Mouse (Mus musculus) CH12.LX (cell line): ENCODE results near the gene Gm3625. TPM values are rescaled to one million over a fixed set of nuclear protein-coding genes. Genes with fewer than 3 reads are reported as not detected.

Experiments used
- DNase-seq: peaks from one replicate; pipeline ENCODE4 v3.0.0-alpha.2; 2013; ENCODE audit errors: extremely low read depth
- H3K27ac ChIP-seq: 2 replicates; pipeline ENCODE4 v1.5.1; 2012; ENCODE audit warnings: low read depth, mild to moderate bottlenecking, control low read depth, moderate library complexity; ENCODE audit not compliant: insufficient read depth
- H3K27me3 ChIP-seq: replicated peaks from 2 replicates; pipeline ENCODE3; 2012; ENCODE audit warnings: inconsistent platforms
- H3K36me3 ChIP-seq, 2 experiments: replicated peaks in 1 of 2; 2 replicates each; pipeline versions ENCODE3 to v1.6.1; 2012; ENCODE audit warnings: inconsistent platforms in 1 of 2, low read length in 1 of 2, mild to moderate bottlenecking in 1 of 2, mixed read lengths in 1 of 2, moderate library complexity in 1 of 2; ENCODE audit not compliant: control insufficient read depth in 1 of 2, insufficient read depth in 1 of 2
- H3K4me1 ChIP-seq, 2 experiments: 2 replicates each; pipeline ENCODE4 v1.6.1; 2012; ENCODE audit warnings: inconsistent platforms in 1 of 2, moderate library complexity in 1 of 2; ENCODE audit not compliant: insufficient read depth in 2 of 2, control insufficient read depth in 1 of 2
- H3K4me2 ChIP-seq: 2 replicates; pipeline ENCODE4 v1.6.1; 2012; ENCODE audit warnings: low read depth, mild to moderate bottlenecking, control low read depth; ENCODE audit not compliant: poor library complexity, insufficient read depth, severe bottlenecking
- H3K4me3 ChIP-seq, 3 experiments: fragments of 150-350 bp in 1 of 3; sonication (generic) in 1 of 3; replicated peaks in 1 of 3; 2 replicates each; pipeline versions ENCODE3 to v1.5.1; 2011 to 2012; ENCODE audit warnings: low read depth in 2 of 3, low read length in 2 of 3, mild to moderate bottlenecking in 2 of 3, moderate library complexity in 2 of 3, control low read depth in 1 of 3, improper control_type of control experiment in 1 of 3, inconsistent platforms in 1 of 3, mixed read lengths in 1 of 3; ENCODE audit not compliant: poor library complexity in 1 of 3
- H3K79me2 ChIP-seq: replicated peaks from 2 replicates; pipeline ENCODE4 v1.6.1; 2012; ENCODE audit warnings: mild to moderate bottlenecking, moderate library complexity; ENCODE audit not compliant: control insufficient read depth, poor library complexity, insufficient read depth, severe bottlenecking; ENCODE audit errors: extremely low read depth
- H3K9ac ChIP-seq: 2 replicates; pipeline ENCODE4 v1.6.1; 2012; ENCODE audit warnings: low read depth, mild to moderate bottlenecking, control low read depth, moderate library complexity; ENCODE audit not compliant: insufficient read depth
- H3K9me3 ChIP-seq: replicated peaks from 2 replicates; pipeline ENCODE3; 2012; ENCODE audit warnings: low read length, inconsistent platforms, mixed read lengths
- BHLHE40 ChIP-seq: IDR thresholded peaks from 2 replicates; pipeline ENCODE4 v1.6.1; 2011; ENCODE audit warnings: mild to moderate bottlenecking, low read depth, low read length, improper control_type of control experiment
- E2F4 ChIP-seq: IDR thresholded peaks from 2 replicates; pipeline ENCODE4 v1.6.1; 2011; ENCODE audit warnings: low read depth, low read length, improper control_type of control experiment; ENCODE audit not compliant: insufficient replicate concordance
- EP300 ChIP-seq: IDR thresholded peaks from 2 replicates; pipeline ENCODE4 v1.6.1; 2011; ENCODE audit warnings: low read length, improper control_type of control experiment
- ETS1 ChIP-seq: conservative IDR thresholded peaks from 2 replicates; pipeline ENCODE4 v1.6.1; 2012; ENCODE audit warnings: low read depth, mild to moderate bottlenecking, inconsistent platforms, low read length, improper control_type of control experiment, moderate library complexity
- GABPA ChIP-seq: IDR thresholded peaks from 2 replicates; pipeline ENCODE4 v1.6.1; 2012; ENCODE audit warnings: low read depth, low read length, improper control_type of control experiment, inconsistent platforms; ENCODE audit not compliant: insufficient replicate concordance
- JUND ChIP-seq: conservative IDR thresholded peaks from 2 replicates; pipeline ENCODE4 v1.6.1; 2011; ENCODE audit warnings: low read depth, low read length, improper control_type of control experiment
- MAFK ChIP-seq: IDR thresholded peaks from 2 replicates; pipeline ENCODE4 v1.6.1; 2011; ENCODE audit warnings: low read length, improper control_type of control experiment; ENCODE audit not compliant: insufficient replicate concordance
- MAX ChIP-seq: IDR thresholded peaks from 2 replicates; pipeline ENCODE4 v1.6.1; 2011; ENCODE audit warnings: low read length, improper control_type of control experiment
- NRF1 ChIP-seq: IDR thresholded peaks from 2 replicates; pipeline ENCODE4 v1.6.1; 2014; ENCODE audit warnings: low read depth, mild to moderate bottlenecking, inconsistent platforms, low read length, improper control_type of control experiment, moderate library complexity
- PAX5 ChIP-seq: IDR thresholded peaks from 2 replicates; pipeline ENCODE4 v1.6.1; 2012; ENCODE audit warnings: low read length, inconsistent platforms, mixed read lengths
- POLR2AphosphoS2 ChIP-seq: IDR thresholded peaks from 2 replicates; pipeline ENCODE4 v1.6.1; 2011; ENCODE audit warnings: low read depth, low read length, improper control_type of control experiment
- RAD21 ChIP-seq: IDR thresholded peaks from 2 replicates; pipeline ENCODE4 v1.6.1; 2011; ENCODE audit warnings: low read depth, mild to moderate bottlenecking, low read length, improper control_type of control experiment, moderate library complexity
- RCOR1 ChIP-seq: conservative IDR thresholded peaks from 2 replicates; pipeline ENCODE4 v1.6.1; 2012; ENCODE audit warnings: low read depth, mild to moderate bottlenecking, inconsistent platforms, low read length, improper control_type of control experiment
- ZC3H11A ChIP-seq: IDR thresholded peaks from 2 replicates; pipeline ENCODE4 v1.6.1; 2012; ENCODE audit warnings: low read depth, mild to moderate bottlenecking, inconsistent platforms, low read length, improper control_type of control experiment
- ZMIZ1 ChIP-seq: IDR thresholded peaks from 2 replicates; pipeline ENCODE4 v1.6.1; 2012; ENCODE audit warnings: low read depth, mild to moderate bottlenecking, inconsistent platforms, low read length, improper control_type of control experiment
- ZNF384 ChIP-seq: IDR thresholded peaks from 2 replicates; pipeline ENCODE4 v1.6.1; 2012; ENCODE audit warnings: low read depth, low read length, improper control_type of control experiment, inconsistent platforms
- dilution Hi-C: fragments of 300-500 bp; cut with MboI; formaldehyde crosslinking; loops from 2 replicates; pipeline ENCODE4 v1.14.3; 2020; ENCODE audit warnings: low sequenced_read_pairs; ENCODE audit not compliant: extremely low pct_unique_long_range_greater_than_20kb, extremely low pct_ligation_motif_present
- in situ Hi-C: fragments of 300-500 bp; cut with MboI; formaldehyde crosslinking; loops from 3 replicates; pipeline ENCODE4 v1.14.3; 2019; ENCODE audit warnings: low sequenced_read_pairs, low pct_ligation_motif_present, low pct_unique_long_range_greater_than_20kb, mixed read lengths
- polyA plus RNA-seq: library from polyadenylated mRNA; unstranded; fragments of >175 nt; gene quantifications from 2 replicates; pipeline ENCODE4 v1.2.1, GENCODE M21; 2012; ENCODE audit warnings: low read depth; ENCODE audit not compliant: insufficient read length
- total RNA-seq, 2 experiments: library from RNA; depleted of rRNA; stranded (reverse); fragments of 300-350 nt in 1 of 2; fragments of >200 nt in 1 of 2; gene quantifications; 2 replicates each; pipeline ENCODE4 v1.2.3; 2012 to 2014

Gm3625 gene
- total and polyA plus RNA-seq, 3 experiments, result not detected

GRCm38 (mm10) chr12:4546491-4546890 lies 46.2 kb downstream of the Gm3625 start:
- no peaks in the 10 kb centered on the region for H3K36me3 ChIP-seq
- H3K9me3 ChIP-seq, result no peaks in the 10 kb centered on the region
- DNase-seq, result no peak
- H3K4me2 ChIP-seq, result no peak overlapping the region
- no peaks in the 10 kb centered on the region for H3K79me2 ChIP-seq
- TF ChIP-seq RCOR1 (no peak), ETS1 (no peak), MAFK (no peak), RAD21 (no peak), POLR2AphosphoS2 (no peak), NRF1 (no peak), GABPA (no peak), ZMIZ1 (no peak), ZC3H11A (no peak), EP300 (no peak), MAX (no peak), BHLHE40 (no peak), PAX5 (no peak), E2F4 (no peak)
- H3K9ac ChIP-seq, result no peak overlapping the region
- 0 out of 4 replicates have a peak, but pooled peaks cover 0 to 5% of the 10 kb centered on the region in 2 experiments for H3K4me1 ChIP-seq
- H3K27me3 ChIP-seq, result no peaks in the 10 kb centered on the region
- in situ Hi-C loops, result loop anchor here (10.0 to 25.0 kb wide), 3 partner anchors 309 to 609 kb away; partner anchors contain the start of genes Cenpo, Dnajc27 and Ptrhd1
- no peak overlapping the region for H3K4me3 ChIP-seq
- dilution Hi-C loops, result no loop called here
- H3K27ac ChIP-seq, result no peak overlapping the region

GRCm38 (mm10) chr12:4545425-4545824 lies 47.3 kb downstream of the Gm3625 start:
- no peak for TF ChIP-seq ZNF384
- no peak for TF ChIP-seq ETS1
- no peak for TF ChIP-seq JUND
- H3K79me2 ChIP-seq, result no peaks in the 10 kb centered on the region
- H3K9ac ChIP-seq, result no peak overlapping the region
- dilution Hi-C loops (no loop called here), in situ Hi-C loops (loop anchor here (10.0 to 25.0 kb wide), 3 partner anchors 308 to 608 kb away; partner anchors contain the start of genes Cenpo, Dnajc27 and Ptrhd1)
- H3K27me3 ChIP-seq, result no peaks in the 10 kb centered on the region
- 0 out of 4 replicates have a peak, but pooled peaks cover 0 to 5% of the 10 kb centered on the region in 2 experiments for H3K4me1 ChIP-seq
- H3K27ac ChIP-seq, result no peak overlapping the region
- no peaks in the 10 kb centered on the region for H3K9me3 ChIP-seq
- H3K4me2 ChIP-seq, result no peak overlapping the region
- H3K4me3 ChIP-seq, result no peak overlapping the region
- no peak for DNase-seq
- no peaks in the 10 kb centered on the region for H3K36me3 ChIP-seq
